Mouse (Mus musculus): ENCODE results near the gene Cenpf.

DNA sequence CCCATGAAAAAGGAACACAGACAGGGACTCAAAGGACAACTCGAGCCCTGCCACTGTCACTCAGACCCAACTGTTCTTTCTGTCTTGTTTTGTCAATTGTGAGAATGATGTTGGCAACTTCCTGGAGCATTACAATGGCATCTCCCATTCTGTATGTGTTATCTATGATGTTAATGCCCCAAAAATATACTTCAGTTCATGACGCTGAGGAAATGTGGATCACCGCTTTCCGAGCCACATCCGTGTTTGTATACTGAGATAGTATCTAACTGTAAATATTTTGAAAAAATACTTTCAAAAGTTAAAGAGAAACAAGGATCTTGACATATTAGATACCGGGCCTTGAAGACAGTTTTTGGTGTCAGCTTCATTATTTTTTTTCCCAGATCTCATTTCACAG lies 1.9 kb downstream of the Cenpf start:
- no peak for TF ChIP-seq GATA1 (IDR thresholded peaks at IDR 0.05; ENCODE audit: borderline replicate concordance, low read length)
- TF ChIP-seq FLI1 (IDR thresholded peaks at IDR 0.05; ENCODE audit: low read length) = no peak
